Mouse (Mus musculus) small intestine, adult 2 months (tissue): Measurements from ENCODE around the gene Schip1. TPM values are rescaled to one million over a fixed set of nuclear protein-coding genes. Genes with fewer than 3 reads are reported as not detected.

Experiments used
- H3K27ac ChIP-seq: fragments of 200-500 bp; 2 replicates; pipeline ENCODE4 v1.5.1; 2012; ENCODE audit warnings: low read depth, low read length, control low read depth, inconsistent platforms; ENCODE audit not compliant: insufficient read depth
- H3K27me3 ChIP-seq: fragments of 200-500 bp; 2 replicates; pipeline ENCODE4 v1.6.1; 2012; ENCODE audit warnings: mild to moderate bottlenecking, moderate library complexity, low read length, inconsistent platforms; ENCODE audit not compliant: control insufficient read depth, insufficient read depth
- H3K36me3 ChIP-seq: fragments of 200-500 bp; 2 replicates; pipeline ENCODE4 v1.6.1; 2012; ENCODE audit warnings: mild to moderate bottlenecking, low read length, control low read depth, inconsistent platforms; ENCODE audit not compliant: control insufficient read depth, insufficient read depth
- H3K4me1 ChIP-seq: fragments of 200-500 bp; 2 replicates; pipeline ENCODE4 v1.6.1; 2012; ENCODE audit warnings: low read length, inconsistent platforms, mixed read lengths; ENCODE audit not compliant: control insufficient read depth, insufficient read depth, insufficient read length
- H3K4me3 ChIP-seq: fragments of 200-500 bp; 2 replicates; pipeline ENCODE4 v1.5.1; 2012; ENCODE audit warnings: low read depth, mild to moderate bottlenecking, control low read depth, inconsistent platforms, low read length, moderate library complexity
- CTCF ChIP-seq: fragments of 200-500 bp; IDR thresholded peaks from 2 replicates; pipeline ENCODE4 v1.5.1; 2012; ENCODE audit warnings: low read depth, mild to moderate bottlenecking, control low read depth, inconsistent platforms, low read length, moderate library complexity, mixed read lengths; ENCODE audit not compliant: insufficient replicate concordance, insufficient read length; ENCODE audit errors: extremely low read depth
- POLR2A ChIP-seq: fragments of 200-500 bp; IDR thresholded peaks from 2 replicates; pipeline ENCODE4 v1.6.1; 2012; ENCODE audit warnings: low read depth, mild to moderate bottlenecking, control low read depth, inconsistent platforms, low read length, moderate library complexity
- WGBS: fragments of 180-500 bp; shearing (Covaris S2); methylation state at CpG from one replicate; pipeline ENCODE4 v1.1.7; 2018; 5-methylcytosine and 5-hydroxymethylcytosine counted together
- polyA plus RNA-seq: library from polyadenylated mRNA; depleted of rRNA; stranded (reverse); fragments of >200 nt; gene quantifications from 2 replicates; pipeline ENCODE4 v1.2.3, GENCODE M21; 2012

Gene Schip1
- polyA plus RNA-seq, 1 experiment, result 5.0 TPM

GRCm38 (mm10) chr3:68610598-68611261, 546.1 kb downstream of the Schip1 start:
- H3K36me3 ChIP-seq, result no peaks in the 10 kb centered on the region
- no peaks in the 10 kb centered on the region for H3K27me3 ChIP-seq
- no peaks in the 10 kb centered on the region for H3K4me1 ChIP-seq
- no peak for TF ChIP-seq POLR2A
- TF ChIP-seq CTCF, result no peak
- 79% methylated on average over 11 of the region's 11 CpGs for WGBS
- no peak overlapping the region for H3K4me3 ChIP-seq
- no peak overlapping the region for H3K27ac ChIP-seq

GRCm38 (mm10) chr3:68615042-68615810, 550.6 kb downstream of the Schip1 start:
- Histone ChIP-seq H3K27me3 (no peaks in the 10 kb centered on the region), H3K4me3 (no peak overlapping the region), H3K4me1 (no peaks in the 10 kb centered on the region), H3K27ac (no peak overlapping the region), H3K36me3 (no peaks in the 10 kb centered on the region)
- 66% methylated on average over 10 of the region's 10 CpGs for WGBS
- TF ChIP-seq POLR2A (no peak), CTCF (0 out of 2 replicates have a peak, but pooled peaks have one; percentile 14)

DNA sequence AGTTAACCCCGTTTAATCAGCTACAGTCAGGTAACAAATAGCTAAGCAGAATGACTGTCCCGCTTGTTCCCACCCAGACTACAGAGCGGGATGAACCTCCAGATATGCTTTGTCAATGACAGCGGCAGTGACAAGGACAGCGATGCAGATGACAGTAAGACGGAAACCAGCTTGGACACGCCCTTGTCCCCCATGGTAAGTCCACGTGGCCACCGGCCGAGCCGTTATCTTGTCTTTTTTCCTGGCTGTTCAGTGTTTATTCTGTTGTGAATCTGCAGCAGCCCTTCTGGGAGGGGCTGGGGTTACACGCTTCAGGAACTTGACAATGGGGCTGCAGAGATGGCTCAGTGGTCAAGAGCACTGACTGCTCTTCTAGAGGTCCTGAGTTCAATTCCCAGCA, 551.8 kb downstream of the Schip1 start:
- no peak for TF ChIP-seq POLR2A
- no peak for TF ChIP-seq CTCF
- 73% methylated on average over 12 of the region's 12 CpGs for WGBS

GRCm38 (mm10) chr3:68617708-68618107, 553.1 kb downstream of the Schip1 start:
- no peak overlapping the region for H3K27ac ChIP-seq
- H3K4me3 ChIP-seq, result no peak overlapping the region
- H3K36me3 ChIP-seq, result no peaks in the 10 kb centered on the region
- H3K4me1 ChIP-seq, result no peaks in the 10 kb centered on the region
- WGBS, result 62% methylated on average over 10 of the region's 10 CpGs
- H3K27me3 ChIP-seq, result no peaks in the 10 kb centered on the region
- TF ChIP-seq POLR2A (no peak), CTCF (no peak)

More for the DNA sequence above, 551.8 kb downstream of the Schip1 start:
- Histone ChIP-seq H3K27me3 (no peaks in the 10 kb centered on the region), H3K36me3 (no peaks in the 10 kb centered on the region), H3K4me3 (no peak overlapping the region), H3K27ac (no peak overlapping the region), H3K4me1 (no peaks in the 10 kb centered on the region)

DNA sequence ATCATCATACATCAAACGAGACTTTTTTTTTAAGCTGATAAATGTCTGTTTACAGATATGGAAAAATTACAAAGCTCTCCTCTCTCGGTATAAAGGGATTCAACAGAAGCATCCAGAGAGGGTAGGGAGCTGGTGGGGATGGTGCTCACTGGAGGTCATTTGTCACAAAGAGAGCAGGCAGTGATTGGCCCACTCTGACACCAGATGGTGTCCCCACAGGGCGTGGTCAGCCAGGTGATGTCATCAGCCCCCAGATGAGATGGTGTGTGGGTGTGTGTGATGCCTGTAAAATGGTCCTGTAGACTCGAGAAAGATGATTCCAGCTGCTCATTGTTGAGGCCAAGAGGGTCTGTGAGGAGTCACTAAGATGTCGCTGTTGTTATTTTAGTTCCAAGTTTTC, 554.5 kb downstream of the Schip1 start:
- H3K36me3 ChIP-seq, result no peaks in the 10 kb centered on the region
- H3K4me1 ChIP-seq, result no peaks in the 10 kb centered on the region
- no peak overlapping the region for H3K27ac ChIP-seq
- TF ChIP-seq POLR2A (no peak), CTCF (no peak)
- no peak overlapping the region for H3K4me3 ChIP-seq
- no peaks in the 10 kb centered on the region for H3K27me3 ChIP-seq
- WGBS, result 41% methylated on average over 5 of the region's 5 CpGs

DNA sequence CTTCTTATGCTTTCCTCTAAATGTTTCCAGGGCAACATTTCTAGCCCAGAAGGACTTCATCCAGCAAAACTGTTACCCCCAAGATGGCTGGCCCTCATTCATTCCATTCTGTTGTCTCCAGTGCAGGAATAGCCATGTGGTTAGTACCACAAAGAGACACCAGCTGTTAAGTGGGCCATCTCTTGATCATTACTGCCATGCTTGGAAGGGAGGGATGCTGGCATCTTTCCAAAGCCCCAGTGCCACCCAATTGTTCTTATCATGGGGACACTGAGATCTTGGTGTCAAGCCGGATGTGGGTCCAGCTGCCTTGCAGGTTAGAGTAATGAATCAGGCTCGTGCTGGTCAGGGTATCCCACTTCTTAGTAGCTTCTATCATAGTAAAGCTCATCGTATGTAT, 557.4 kb downstream of the Schip1 start:
- Histone ChIP-seq H3K27ac (no peak overlapping the region), H3K27me3 (no peaks in the 10 kb centered on the region), H3K4me3 (no peak overlapping the region), H3K36me3 (no peaks in the 10 kb centered on the region), H3K4me1 (no peaks in the 10 kb centered on the region)
- TF ChIP-seq CTCF (no peak), POLR2A (no peak)
- WGBS, result 73% methylated on average over 3 of the region's 3 CpGs

- 76% methylated on average over 5 of the region's 5 CpGs for WGBS
- no peak overlapping the region for H3K4me3 ChIP-seq
- TF ChIP-seq POLR2A (no peak), CTCF (no peak)
- no peaks in the 10 kb centered on the region for H3K36me3 ChIP-seq
- no peak overlapping the region for H3K27ac ChIP-seq
- H3K4me1 ChIP-seq, result no peaks in the 10 kb centered on the region
- H3K27me3 ChIP-seq, result no peaks in the 10 kb centered on the region
Observed at GRCm38 (mm10) chr3:68623036-68623435, 558.4 kb downstream of the Schip1 start.
